Mouse (Mus musculus) liver, adult 2 months (tissue): ENCODE results near the gene Tgfb2.

Experiments used
- CTCF ChIP-seq: fragments of 200-500 bp; IDR thresholded peaks from 2 replicates; pipeline ENCODE4 v1.5.1; 2011; ENCODE audit warnings: low read depth, low read length, control low read depth
- POLR2A ChIP-seq: fragments of 200-500 bp; IDR thresholded peaks from 2 replicates; pipeline ENCODE4 v1.6.1; 2011; ENCODE audit warnings: low read length, control low read depth; ENCODE audit not compliant: insufficient read depth; ENCODE audit errors: extremely low read depth

- TF ChIP-seq CTCF: no peak
- TF ChIP-seq POLR2A: no peak
Measured at GRCm38 (mm10) chr1:186673166-186673565, 32.6 kb downstream of the Tgfb2 start.
